Mouse (Mus musculus): ENCODE results near the gene Urm1. TPM values are rescaled to one million over a fixed set of nuclear protein-coding genes. Genes with fewer than 3 reads are reported as not detected.

Urm1 gene
- polyA plus RNA-seq, 1 experiment from 2014 or later = 20.3 TPM

DNA sequence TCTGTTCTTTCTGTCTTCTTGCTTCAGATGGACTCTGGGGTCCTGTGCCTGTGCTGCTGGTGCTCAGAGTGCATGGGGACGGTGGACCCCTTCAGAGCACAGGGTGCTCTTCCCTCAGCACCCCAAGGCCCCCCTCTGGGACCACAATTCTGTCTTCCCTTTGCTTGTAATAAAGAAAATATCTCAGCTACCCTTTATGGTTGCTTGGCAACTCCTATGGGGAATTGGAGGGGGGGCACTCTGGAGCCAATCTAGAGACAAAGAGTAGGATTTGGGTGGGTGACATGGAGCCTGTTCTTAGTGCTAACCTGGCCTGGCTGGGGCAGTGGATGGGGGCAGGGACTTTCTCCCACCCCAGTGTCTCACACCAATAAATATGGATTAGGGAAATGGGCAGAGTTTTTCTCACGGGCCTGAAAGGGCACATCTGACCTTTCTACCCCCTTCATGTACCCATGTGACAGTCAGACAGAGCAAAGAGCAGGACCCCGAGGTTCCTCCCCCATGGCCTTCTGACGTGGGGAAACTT is 33.1 kb downstream of the Urm1 start:
- H3K27ac ChIP-seq (replicated peaks; ENCODE audit: low read depth, low read length) = peak overlapping the region; percentile 44; the same call in 1 of the 2 replicates
- 57% methylated on average over 4 of the region's 4 CpGs for WGBS
- H3K27me3 ChIP-seq (replicated peaks; ENCODE audit: control insufficient read depth, insufficient read depth, low read length) = peaks cover 7% of the 10 kb centered on the region; the same call in 1 of the 2 replicates
- H3K9ac ChIP-seq (ENCODE audit: low read depth, low read length) = no peak overlapping the region
- no peaks in the 10 kb centered on the region for H3K9me3 ChIP-seq (ENCODE audit: control insufficient read depth, low read length)
- no peak for ATAC-seq (ENCODE audit: low read depth)
- H3K36me3 ChIP-seq (ENCODE audit: control insufficient read depth, insufficient read depth, low read length) = no peaks in the 10 kb centered on the region
- no peak for DNase-seq (ENCODE audit: low spot score)
- H3K4me2 ChIP-seq (ENCODE audit: low read depth, low read length) = no peak overlapping the region
- H3K4me1 ChIP-seq (ENCODE audit: control insufficient read depth, insufficient read depth, low read length) = no peaks in the 10 kb centered on the region; the same call in 1 of the 2 replicates
- no peak overlapping the region for H3K4me3 ChIP-seq (ENCODE audit: low read depth, low read length)

DNA sequence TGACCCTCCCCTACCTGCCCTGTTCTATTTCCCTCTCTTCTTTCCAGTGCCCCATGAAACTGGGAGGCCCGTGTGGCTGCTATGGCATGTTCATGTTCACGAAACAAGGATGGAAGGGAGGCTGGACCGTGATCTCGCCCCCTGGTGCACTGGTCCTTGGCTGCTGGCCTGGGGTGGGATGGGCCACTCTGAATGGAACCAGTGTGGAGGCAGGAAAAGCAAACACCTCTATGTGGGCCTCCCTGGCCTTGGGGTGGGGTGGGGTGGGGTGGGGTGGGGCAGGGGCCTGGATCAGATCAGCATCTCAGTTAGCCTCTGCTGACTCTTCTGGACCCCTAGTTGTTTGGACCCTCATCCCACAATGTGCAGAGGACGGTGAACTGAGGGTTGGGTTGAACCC is 33.9 kb downstream of the Urm1 start:
- H3K27me3 ChIP-seq (replicated peaks; ENCODE audit: control insufficient read depth, insufficient read depth, low read length) = peaks cover 7% of the 10 kb centered on the region; the same call in 1 of the 2 replicates
- H3K9ac ChIP-seq (ENCODE audit: low read depth, low read length) = no peak overlapping the region
- H3K27ac ChIP-seq (replicated peaks; ENCODE audit: low read depth, low read length) = peak overlapping the region; percentile 44
- H3K9me3 ChIP-seq (ENCODE audit: control insufficient read depth, low read length) = no peaks in the 10 kb centered on the region
- H3K4me1 ChIP-seq (ENCODE audit: control insufficient read depth, insufficient read depth, low read length) = no peaks in the 10 kb centered on the region; the same call in 1 of the 2 replicates
- DNase-seq (ENCODE audit: low spot score) = no peak
- H3K36me3 ChIP-seq (ENCODE audit: control insufficient read depth, insufficient read depth, low read length) = no peaks in the 10 kb centered on the region
- H3K4me2 ChIP-seq (ENCODE audit: low read depth, low read length) = no peak overlapping the region
- WGBS = 62% methylated on average over 4 of the region's 5 CpGs
- H3K4me3 ChIP-seq (ENCODE audit: low read depth, low read length) = no peak overlapping the region
- ATAC-seq (ENCODE audit: low read depth) = no peak

DNA sequence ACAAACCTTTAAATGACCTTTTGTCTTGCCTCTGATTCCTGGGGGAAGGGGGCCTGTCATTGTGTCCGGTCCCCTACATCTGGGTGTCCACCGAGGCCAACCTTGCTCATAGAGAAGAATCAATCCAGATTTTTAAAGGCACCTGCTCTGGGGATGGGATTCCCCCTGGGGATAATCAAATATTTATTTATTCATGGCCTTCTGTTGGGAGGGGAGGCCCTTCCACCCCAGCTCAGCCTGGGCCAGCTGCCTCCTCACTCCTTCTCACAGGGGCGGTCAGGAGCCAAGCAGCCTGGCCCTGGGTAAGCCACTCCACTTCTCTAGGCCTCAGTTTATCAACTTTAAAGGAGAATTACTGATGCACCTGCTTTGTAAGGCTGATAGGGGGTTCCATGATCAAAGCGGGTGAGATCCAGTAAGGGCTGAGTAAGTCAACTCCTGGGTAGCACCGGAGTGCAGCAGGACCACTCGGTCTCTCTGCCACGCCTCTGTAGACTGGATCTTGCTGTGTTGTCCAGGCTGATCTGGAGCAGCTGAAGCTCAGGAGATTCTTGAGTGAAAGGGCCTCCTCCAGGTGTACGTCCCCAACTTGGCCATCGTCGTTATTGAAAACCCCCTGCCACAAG is 35.8 kb downstream of the Urm1 start:
- Histone ChIP-seq H3K27me3 (replicated peaks; ENCODE audit: control insufficient read depth, insufficient read depth, low read length) (peaks cover 3% of the 10 kb centered on the region; the same call in 1 of the 2 replicates), H3K4me1 (ENCODE audit: control insufficient read depth, insufficient read depth, low read length) (no peaks in the 10 kb centered on the region), H3K4me2 (ENCODE audit: low read depth, low read length) (no peak overlapping the region), H3K9me3 (ENCODE audit: control insufficient read depth, low read length) (no peaks in the 10 kb centered on the region), H3K36me3 (ENCODE audit: control insufficient read depth, insufficient read depth, low read length) (no peaks in the 10 kb centered on the region), H3K4me3 (ENCODE audit: low read depth, low read length) (no peak overlapping the region), H3K27ac (replicated peaks; ENCODE audit: low read depth, low read length) (no peak overlapping the region), H3K9ac (ENCODE audit: low read depth, low read length) (no peak overlapping the region)
- ATAC-seq (ENCODE audit: low read depth) = no peak
- WGBS = 74% methylated on average over 10 of the region's 10 CpGs
- DNase-seq (ENCODE audit: low spot score) = no peak

- Histone ChIP-seq H3K36me3 (ENCODE audit: control insufficient read depth, insufficient read depth, low read length) (no peaks in the 10 kb centered on the region), H3K27me3 (replicated peaks; ENCODE audit: control insufficient read depth, insufficient read depth, low read length) (0 out of 2 replicates have a peak, but pooled peaks cover 3% of the 10 kb centered on the region), H3K9me3 (ENCODE audit: control insufficient read depth, low read length) (no peaks in the 10 kb centered on the region), H3K4me1 (ENCODE audit: control insufficient read depth, insufficient read depth, low read length) (no peaks in the 10 kb centered on the region), H3K4me2 (ENCODE audit: low read depth, low read length) (no peak overlapping the region), H3K9ac (ENCODE audit: low read depth, low read length) (no peak overlapping the region), H3K27ac (replicated peaks; ENCODE audit: low read depth, low read length) (no peak overlapping the region), H3K4me3 (ENCODE audit: low read depth, low read length) (no peak overlapping the region)
- 24% methylated on average over 14 of the region's 19 CpGs for WGBS
- DNase-seq (ENCODE audit: low spot score) = no peak
- ATAC-seq (ENCODE audit: low read depth) = no peak
Observed at GRCm38 (mm10) chr2:29856451-29857260, 36.8 kb downstream of the Urm1 start.

DNA sequence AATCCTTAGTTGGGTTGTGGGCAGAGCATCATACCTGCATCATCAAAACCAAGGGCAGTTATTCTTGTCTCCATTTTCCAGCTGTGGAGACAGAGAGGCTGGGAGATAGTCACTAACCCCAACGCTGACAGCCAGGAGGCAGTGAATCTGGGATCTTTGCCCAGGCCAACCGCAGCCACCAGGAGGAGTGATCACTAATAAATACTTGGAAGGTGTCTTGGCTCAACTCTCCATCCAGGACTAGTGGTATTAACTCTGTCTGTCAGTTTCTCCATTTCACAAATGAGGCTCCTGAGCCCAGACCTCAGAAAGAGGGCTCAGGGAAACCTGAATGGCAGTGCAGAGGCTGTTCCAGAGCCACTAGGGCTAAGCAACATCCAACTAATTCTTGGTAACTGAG is 37.5 kb downstream of the Urm1 start:
- Histone ChIP-seq H3K27me3 (replicated peaks; ENCODE audit: control insufficient read depth, insufficient read depth, low read length) (0 out of 2 replicates have a peak, but pooled peaks cover 3% of the 10 kb centered on the region), H3K27ac (replicated peaks; ENCODE audit: low read depth, low read length) (no peak overlapping the region), H3K36me3 (ENCODE audit: control insufficient read depth, insufficient read depth, low read length) (no peaks in the 10 kb centered on the region), H3K4me1 (ENCODE audit: control insufficient read depth, insufficient read depth, low read length) (no peaks in the 10 kb centered on the region), H3K9ac (ENCODE audit: low read depth, low read length) (no peak overlapping the region), H3K9me3 (ENCODE audit: control insufficient read depth, low read length) (no peaks in the 10 kb centered on the region), H3K4me2 (ENCODE audit: low read depth, low read length) (no peak overlapping the region), H3K4me3 (ENCODE audit: low read depth, low read length) (no peak overlapping the region)
- ATAC-seq (ENCODE audit: low read depth) = no peak
- no peak for DNase-seq (ENCODE audit: low spot score)
- WGBS = 48% methylated on average over 2 of the region's 2 CpGs

GRCm38 (mm10) chr2:29857967-29858366 is 38.1 kb downstream of the Urm1 start:
- no peak overlapping the region for H3K4me2 ChIP-seq (ENCODE audit: low read depth, low read length)
- H3K36me3 ChIP-seq (ENCODE audit: control insufficient read depth, insufficient read depth, low read length) = no peaks in the 10 kb centered on the region
- no peak overlapping the region for H3K27ac ChIP-seq (replicated peaks; ENCODE audit: low read depth, low read length)
- H3K4me3 ChIP-seq (ENCODE audit: low read depth, low read length) = no peak overlapping the region
- H3K9me3 ChIP-seq (ENCODE audit: control insufficient read depth, low read length) = no peaks in the 10 kb centered on the region
- 0 out of 2 replicates have a peak, but pooled peaks cover 3% of the 10 kb centered on the region for H3K27me3 ChIP-seq (replicated peaks; ENCODE audit: control insufficient read depth, insufficient read depth, low read length)
- WGBS = 62% methylated on average over 5 of the region's 5 CpGs
- H3K9ac ChIP-seq (ENCODE audit: low read depth, low read length) = no peak overlapping the region
- DNase-seq (ENCODE audit: low spot score) (no peak), ATAC-seq (ENCODE audit: low read depth) (no peak)
- H3K4me1 ChIP-seq (ENCODE audit: control insufficient read depth, insufficient read depth, low read length) = no peaks in the 10 kb centered on the region

DNA sequence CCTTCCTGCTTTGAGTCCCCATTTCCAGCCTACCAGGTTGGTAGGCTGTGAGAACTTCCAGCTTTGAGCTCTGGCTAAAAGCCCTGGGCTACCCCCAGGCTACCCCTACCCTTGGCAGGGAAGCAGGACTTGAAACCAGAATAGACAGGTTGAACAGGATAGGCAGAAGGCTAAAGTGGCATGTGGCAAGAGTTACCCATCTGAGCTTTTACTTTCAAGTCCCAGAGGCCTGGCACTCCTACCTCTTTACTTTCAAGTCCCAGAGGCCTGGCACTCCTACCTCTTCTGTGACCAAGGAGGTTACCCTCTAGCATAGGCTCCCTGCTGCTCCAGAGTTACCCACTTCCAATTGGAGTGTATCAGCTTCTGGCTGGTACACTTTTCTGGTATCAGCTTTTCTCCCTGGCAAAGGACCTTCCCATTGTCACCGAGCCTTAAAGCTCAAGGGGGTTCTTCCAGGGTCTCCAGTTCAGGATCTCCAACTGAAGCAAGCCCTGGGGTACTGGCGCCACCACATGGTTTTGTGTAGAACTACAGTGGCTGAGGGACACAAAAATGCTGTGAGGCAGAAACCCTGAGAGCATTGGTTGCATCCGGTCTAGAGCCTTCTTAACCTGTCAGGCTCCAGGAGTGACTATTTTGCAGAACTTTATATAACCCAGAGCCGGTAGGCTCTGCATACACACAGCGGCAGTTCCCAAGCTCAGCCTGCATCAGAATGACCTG is 39.0 kb downstream of the Urm1 start:
- no peak for ATAC-seq (ENCODE audit: low read depth)

GRCm38 (mm10) chr2:29865125-29865524 is 45.2 kb downstream of the Urm1 start:
- H3K4me1 ChIP-seq (ENCODE audit: control insufficient read depth, insufficient read depth, low read length) = peaks cover 3% of the 10 kb centered on the region; the same call in 1 of the 2 replicates
- H3K27ac ChIP-seq (replicated peaks; ENCODE audit: low read depth, low read length) = no peak overlapping the region
- WGBS = 49% methylated on average over 4 of the region's 4 CpGs
- H3K27me3 ChIP-seq (replicated peaks; ENCODE audit: control insufficient read depth, insufficient read depth, low read length) = no peaks in the 10 kb centered on the region
- H3K9ac ChIP-seq (ENCODE audit: low read depth, low read length) = no peak overlapping the region
- H3K4me3 ChIP-seq (ENCODE audit: low read depth, low read length) = no peak overlapping the region
- H3K4me2 ChIP-seq (ENCODE audit: low read depth, low read length) = no peak overlapping the region
- H3K9me3 ChIP-seq (ENCODE audit: control insufficient read depth, low read length) = no peaks in the 10 kb centered on the region
- H3K36me3 ChIP-seq (ENCODE audit: control insufficient read depth, insufficient read depth, low read length) = no peaks in the 10 kb centered on the region
- DNase-seq (ENCODE audit: low spot score) (no peak), ATAC-seq (ENCODE audit: low read depth) (no peak)

More for the DNA sequence above, 39.0 kb downstream of the Urm1 start:
- Histone ChIP-seq H3K27ac (replicated peaks; ENCODE audit: low read depth, low read length) (no peak overlapping the region), H3K4me2 (ENCODE audit: low read depth, low read length) (no peak overlapping the region), H3K9me3 (ENCODE audit: control insufficient read depth, low read length) (no peaks in the 10 kb centered on the region), H3K4me1 (ENCODE audit: control insufficient read depth, insufficient read depth, low read length) (no peaks in the 10 kb centered on the region), H3K4me3 (ENCODE audit: low read depth, low read length) (no peak overlapping the region), H3K9ac (ENCODE audit: low read depth, low read length) (no peak overlapping the region), H3K36me3 (ENCODE audit: control insufficient read depth, insufficient read depth, low read length) (no peaks in the 10 kb centered on the region), H3K27me3 (replicated peaks; ENCODE audit: control insufficient read depth, insufficient read depth, low read length) (0 out of 2 replicates have a peak, but pooled peaks cover 3% of the 10 kb centered on the region)
- 7% methylated on average over 5 of the region's 5 CpGs for WGBS
- DNase-seq (ENCODE audit: low spot score) = no peak

Measured in embryonic facial prominence, embryonic 14.5 days (tissue).